Mouse (Mus musculus): ENCODE data around the gene Scrt2.
"Not testable (repeated sequence)": the region's sequence is repeated elsewhere in the genome, so short reads cannot be mapped to it uniquely, and the experiment has no call there.

Gene Scrt2

DNA sequence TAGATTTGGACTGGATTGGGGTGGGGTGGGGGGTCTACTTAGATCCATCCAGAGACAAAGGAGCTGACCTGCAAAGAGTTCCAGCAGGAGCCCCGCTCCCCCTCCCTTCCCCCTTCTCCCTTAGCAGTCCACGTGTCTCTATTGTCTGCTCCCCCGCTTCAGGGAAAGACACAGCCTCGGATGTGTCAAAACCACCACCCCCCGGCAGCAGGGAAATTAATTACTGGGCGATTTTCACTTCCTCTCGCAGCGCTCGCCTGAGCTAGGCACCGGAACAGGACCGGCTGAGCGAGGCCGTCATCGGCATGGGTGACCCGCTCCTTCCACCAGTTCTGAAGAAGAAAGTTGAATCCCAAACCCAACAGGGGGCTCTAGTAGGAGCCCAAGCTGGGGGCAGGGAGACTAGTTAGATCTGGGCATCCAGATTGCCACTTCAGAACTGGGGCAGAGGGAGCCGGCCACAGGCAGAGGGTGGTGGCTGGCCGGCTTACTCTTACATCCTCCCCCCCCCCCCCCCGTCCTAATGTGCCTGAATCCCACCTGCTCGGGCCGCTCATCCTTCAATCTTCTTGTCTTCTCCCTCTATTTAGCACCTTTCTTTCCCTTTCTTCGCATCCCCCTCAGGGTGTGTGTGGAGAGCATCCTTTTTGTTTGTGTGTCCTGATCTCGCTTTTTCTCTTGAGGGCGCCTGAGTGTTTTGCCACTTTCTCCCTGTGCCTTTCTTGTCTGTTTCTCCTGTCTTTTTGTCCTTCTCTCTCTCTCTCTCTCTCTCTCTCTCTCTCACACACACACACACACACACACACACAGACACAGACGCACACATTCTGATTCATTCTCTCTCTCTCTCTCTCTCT, at the start of gene Scrt2:
Gene Scrt2 (plus strand): TSS at position 845 of the 857 bp plus-strand sequence.
- DNase-seq: no peak

DNA sequence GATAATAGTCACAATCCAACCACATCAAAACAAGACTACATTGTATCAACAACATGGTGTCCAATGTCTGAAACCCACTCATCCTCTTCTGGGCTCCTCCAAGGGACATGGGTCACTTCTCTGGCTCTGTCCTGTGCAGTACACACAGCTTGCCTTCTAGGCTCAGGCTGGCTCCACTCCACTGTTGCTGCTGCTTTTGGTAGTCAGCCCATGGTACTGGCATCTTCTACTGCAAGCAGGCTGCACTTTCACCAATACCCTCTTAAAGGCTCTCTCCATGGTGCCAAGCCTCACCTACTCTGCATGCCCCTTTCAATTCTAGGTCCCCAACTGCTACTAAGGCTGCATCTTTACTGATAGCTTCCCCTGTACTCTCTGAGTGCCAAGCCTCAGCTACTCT, 41.2 kb upstream of the Scrt2 start:
- no peak for DNase-seq

DNA sequence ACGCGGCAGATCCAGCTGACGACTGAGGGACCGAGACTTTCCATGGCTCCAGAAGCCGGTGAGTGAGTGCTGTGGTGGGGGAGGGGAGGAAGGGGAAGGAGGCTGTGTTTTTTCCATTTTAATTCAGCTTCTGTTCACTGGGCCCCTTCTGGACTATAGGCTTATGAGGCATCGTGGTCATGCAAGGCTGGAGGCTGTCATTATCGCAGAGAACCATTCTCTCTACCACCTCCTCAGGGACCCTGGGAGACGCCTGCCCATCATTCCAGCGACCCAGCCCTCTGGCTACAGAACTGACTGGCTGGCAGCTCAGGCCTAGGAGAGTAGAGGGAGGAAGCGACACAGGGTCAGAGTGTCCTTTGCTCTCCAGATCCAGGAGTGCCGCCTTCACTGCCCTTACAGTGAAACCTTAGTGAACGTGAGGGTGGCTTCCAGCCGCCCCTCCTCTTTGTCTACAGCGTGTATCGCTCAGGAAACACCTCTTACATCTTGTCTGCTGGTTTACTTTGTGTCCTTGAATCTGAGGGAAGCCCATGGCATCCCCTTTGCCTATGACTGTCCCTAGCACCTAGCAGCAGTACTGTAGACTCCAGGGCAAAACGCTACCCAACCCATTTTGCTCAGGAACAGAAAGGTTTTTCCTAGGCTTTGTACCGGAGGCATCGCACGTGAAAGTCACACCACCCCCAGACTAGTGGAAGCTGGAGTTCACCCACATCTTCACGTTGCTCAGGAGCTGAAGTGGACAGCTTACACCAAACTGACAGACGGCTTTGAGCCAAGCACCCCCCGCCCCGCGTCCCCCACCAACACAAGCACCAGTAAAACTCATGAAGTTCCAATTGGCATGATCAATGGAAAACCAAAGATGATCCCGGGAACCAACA, 34.0 kb upstream of the Scrt2 start:
- no peak for DNase-seq

DNA sequence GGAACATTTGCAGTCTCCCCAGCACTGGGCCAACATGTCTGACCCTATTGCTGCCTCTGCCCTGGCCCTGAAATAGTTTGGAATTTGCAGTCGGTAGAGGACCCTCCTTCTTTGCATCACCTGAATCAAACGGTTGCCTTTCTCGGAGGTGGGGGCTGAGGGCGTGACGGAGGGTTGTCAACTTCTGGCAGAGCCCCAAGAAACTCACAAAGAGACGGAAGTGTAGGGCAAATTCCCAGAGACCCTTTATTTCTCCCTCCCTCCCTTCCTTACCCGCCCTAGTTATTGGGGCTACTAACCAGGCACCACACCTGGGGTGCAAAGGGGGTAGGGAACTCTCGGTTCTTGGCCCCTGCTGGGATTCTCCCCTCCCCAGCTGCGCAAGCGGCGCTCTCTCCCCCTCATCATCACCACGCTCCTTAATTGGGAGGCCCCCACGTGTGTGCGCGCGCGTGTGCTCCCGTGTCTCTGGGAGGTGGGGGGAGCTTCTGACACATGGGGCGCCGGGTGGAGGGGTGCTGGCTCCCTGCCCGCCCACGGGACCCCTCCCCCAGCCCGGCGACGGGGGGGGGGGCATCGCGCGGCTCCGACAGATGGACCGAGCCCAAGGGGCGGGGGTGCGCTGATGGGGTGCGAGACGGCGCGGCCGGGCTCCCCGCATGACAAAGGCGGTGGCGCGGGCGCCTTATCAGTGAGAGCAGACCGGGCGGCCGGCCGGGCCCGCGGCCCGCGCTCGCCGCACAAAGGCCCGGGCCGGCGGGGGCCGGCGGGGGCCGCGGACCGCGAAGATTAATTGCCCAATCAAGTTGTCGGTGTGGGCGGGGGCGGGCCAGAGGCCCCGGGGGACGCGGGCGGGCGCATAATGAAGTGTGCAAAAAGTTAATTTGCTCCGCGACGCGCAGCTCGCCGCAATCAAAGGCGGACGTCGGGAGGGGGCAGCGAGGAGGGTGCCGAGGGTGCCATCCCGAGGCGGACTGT, 33.0 kb upstream of the Scrt2 start:
- no peak for DNase-seq

- no peak for DNase-seq
Measured at GRCm38 (mm10) chr2:152048981-152049441, 32.3 kb upstream of the Scrt2 start.

DNA sequence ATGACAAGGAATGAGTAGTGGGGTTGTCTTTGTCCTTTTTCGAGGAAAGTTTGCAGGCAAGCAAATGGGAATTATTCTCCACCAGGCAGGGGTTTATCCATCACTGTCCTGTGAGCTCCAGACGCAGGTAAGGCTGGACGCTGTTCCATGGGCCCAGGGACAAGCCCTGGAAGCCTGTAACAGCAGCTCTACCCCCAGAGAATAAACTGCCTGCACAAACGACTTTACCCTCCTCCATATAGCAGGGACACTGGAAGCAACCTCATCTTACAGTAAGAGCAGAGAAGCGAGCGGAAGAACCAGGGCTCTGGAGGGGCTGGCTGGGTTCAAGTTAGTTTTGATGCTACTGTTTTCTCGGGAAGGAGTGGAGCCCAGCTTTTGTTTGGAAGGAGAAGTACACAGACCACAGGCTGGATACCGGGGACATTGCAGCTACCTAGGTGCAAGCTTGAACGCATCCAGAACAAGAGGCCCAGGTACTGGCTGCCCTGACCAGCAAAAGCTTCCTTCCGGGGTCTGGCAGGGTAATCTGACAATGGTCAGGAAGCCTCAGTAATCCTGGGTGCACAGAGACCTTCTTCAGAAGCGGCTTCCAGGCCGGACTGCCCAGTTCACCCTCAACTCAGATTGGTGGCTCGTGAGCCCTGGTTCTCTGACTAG, 31.6 kb upstream of the Scrt2 start:
- DNase-seq: no peak

GRCm38 (mm10) chr2:152050316-152050715, 31.0 kb upstream of the Scrt2 start:
- no peak for DNase-seq

DNA sequence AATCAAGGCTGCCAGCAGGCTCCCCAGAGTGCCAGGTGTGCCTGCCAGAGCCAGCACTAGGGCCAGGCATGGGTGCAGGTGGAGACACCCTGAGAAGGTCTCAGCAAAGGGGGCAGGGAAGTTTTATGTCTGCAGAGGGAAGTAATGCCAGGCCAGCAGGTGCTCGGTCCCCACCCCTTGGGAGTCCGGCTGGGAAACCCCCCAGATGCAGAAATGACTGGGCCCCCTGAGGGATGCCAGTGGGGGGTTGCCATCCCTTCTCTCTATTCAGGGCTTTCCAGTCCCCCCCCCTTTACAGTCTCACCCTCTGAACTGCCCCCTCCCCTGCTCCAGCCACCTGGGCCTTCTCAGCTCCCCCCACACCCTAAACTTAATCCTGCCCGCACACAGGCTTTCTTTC, 29.3 kb upstream of the Scrt2 start:
- no peak for DNase-seq

DNA sequence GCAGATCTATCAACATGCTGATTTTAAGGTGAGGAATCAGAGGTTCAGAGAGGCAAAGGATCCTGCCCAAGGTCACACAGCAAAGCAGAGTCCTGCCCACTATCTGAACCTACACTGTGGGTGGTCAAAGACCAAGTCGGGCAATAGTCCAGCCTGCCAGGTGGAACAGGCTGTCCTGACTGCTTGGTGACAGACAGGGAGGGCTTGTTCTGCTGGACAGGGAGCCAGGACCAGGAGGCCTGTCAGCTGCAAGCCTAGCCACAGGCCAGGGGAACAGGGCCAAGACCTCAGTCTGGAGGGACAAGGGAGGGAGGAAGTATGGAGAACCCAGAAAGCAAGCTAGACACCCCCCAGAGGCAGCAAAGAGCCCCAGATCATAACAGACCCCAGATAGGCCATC, 25.9 kb upstream of the Scrt2 start:
- no peak for DNase-seq

- no peak for DNase-seq
Measured at GRCm38 (mm10) chr2:152056368-152057251, 24.7 kb upstream of the Scrt2 start.

DNA sequence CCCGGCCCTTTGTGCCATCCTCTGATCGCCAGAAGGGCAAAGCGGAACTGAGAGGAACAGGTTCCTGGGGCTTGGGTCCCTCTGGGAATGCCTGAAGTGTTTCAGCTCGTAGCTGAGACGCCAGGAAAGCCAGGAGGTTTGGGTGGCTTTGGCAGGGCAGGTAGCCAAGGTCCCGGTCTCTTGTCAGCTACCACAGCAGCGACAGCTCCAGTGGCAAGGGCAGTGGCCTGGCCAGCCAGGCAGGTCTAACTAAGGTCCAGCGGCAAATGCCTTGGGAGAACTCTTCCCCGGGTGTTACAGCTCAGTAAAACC, 24.1 kb upstream of the Scrt2 start:
- no peak for DNase-seq

DNA sequence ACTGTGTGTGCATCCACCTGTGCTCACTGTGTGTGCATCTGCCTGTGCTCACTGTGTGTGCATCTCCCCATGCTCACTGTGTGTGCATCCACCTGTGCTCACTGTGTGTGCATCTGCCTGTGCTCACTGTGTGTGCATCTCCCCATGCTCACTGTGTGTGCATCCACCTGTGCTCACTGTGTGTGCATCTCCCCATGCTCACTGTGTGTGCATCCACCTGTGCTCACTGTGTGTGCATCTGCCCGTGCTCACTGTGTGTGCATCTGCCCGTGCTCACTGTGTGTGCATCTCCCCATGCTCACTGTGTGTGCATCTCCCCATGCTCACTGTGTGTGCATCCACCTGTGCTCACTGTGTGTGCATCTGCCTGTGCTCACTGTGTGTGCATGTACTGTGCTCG, 18.5 kb upstream of the Scrt2 start:
- DNase-seq: not testable (repeated sequence)

- no peak for DNase-seq
Measured at GRCm38 (mm10) chr2:152068660-152069433, 12.5 kb upstream of the Scrt2 start.

- DNase-seq: no peak
Measured at GRCm38 (mm10) chr2:152069434-152069786, 11.9 kb upstream of the Scrt2 start.

GRCm38 (mm10) chr2:152069941-152070340, 11.4 kb upstream of the Scrt2 start:
- no peak for DNase-seq

GRCm38 (mm10) chr2:152074521-152074920, 6.8 kb upstream of the Scrt2 start:
- DNase-seq: no peak

- DNase-seq: no peak
Measured at GRCm38 (mm10) chr2:152075294-152075889, 5.9 kb upstream of the Scrt2 start.

GRCm38 (mm10) chr2:152077337-152077736, 4.0 kb upstream of the Scrt2 start:
- DNase-seq: no peak

DNA sequence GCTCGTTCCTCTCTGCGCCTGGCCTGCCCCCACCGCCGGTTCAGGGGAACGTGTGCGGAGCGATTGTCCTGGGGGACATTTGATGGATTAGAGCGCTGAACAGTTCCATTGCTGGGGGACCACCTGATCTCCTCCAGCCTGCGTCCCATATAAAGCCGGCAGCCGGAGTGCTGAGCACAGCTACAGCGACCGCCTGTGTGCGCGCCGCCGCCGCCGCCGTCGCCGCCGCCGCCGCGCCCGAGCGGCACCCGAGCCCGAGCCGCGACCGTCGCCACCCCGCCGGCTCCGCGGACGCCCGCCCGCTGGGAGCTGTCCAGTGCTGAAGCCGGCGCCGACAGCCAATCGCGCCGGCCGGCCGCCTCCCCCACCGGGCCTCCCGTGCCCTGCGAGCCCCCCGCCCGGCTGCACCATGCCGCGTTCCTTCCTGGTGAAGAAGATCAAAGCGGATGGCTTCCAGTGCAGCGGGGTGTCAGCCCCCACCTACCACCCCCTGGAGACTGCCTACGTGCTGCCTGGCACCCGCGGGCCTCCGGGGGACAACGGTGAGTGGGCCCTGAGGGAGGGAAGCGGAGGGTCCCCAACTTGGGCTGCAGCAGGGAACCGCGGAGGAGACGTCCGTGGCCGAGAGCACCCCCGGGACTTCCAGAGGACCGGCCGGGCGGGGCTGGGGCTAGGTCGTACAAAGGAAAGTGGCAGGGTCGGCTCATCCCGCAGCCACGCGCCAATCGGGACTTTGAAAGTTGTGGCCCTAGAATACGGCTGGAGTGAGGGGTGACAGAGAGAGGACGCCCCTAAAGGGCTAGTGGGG, 516 bp downstream of the Scrt2 start:
- DNase-seq: peak; percentile 48 to 70
